Mouse (Mus musculus) ES-E14 (cell line): ENCODE results near the gene Psmd3. TPM values are rescaled to one million over a fixed set of nuclear protein-coding genes. Genes with fewer than 3 reads are reported as not detected.

Experiments
- DNase-seq: peaks from one replicate; pipeline ENCODE4 v3.0.0-alpha.2; 2013; ENCODE audit warnings: low read depth, low spot score
- H3K27ac ChIP-seq: 2 replicates; pipeline ENCODE4 v1.5.1; 2012; ENCODE audit warnings: low read depth, mild to moderate bottlenecking, low read length, moderate library complexity, mixed read lengths; ENCODE audit not compliant: poor library complexity, insufficient read depth, severe bottlenecking
- H3K36me3 ChIP-seq: 2 replicates; pipeline ENCODE4 v1.6.1; 2012; ENCODE audit warnings: mild to moderate bottlenecking, low read length, moderate library complexity, mixed read lengths; ENCODE audit not compliant: control insufficient read depth, poor library complexity, insufficient read depth, severe bottlenecking
- H3K4me1 ChIP-seq, 2 experiments: fragments of 150-350 bp in 1 of 2; sonication (generic) in 1 of 2; 2 replicates each; pipeline ENCODE4 v1.6.1; 2012; ENCODE audit warnings: low read length in 2 of 2, mild to moderate bottlenecking in 1 of 2, mixed read lengths in 1 of 2; ENCODE audit not compliant: control insufficient read depth in 2 of 2, insufficient read depth in 2 of 2, poor library complexity in 1 of 2
- H3K4me3 ChIP-seq, 2 experiments: fragments of 150-350 bp in 1 of 2; sonication (generic) in 1 of 2; 2 replicates each; pipeline ENCODE4 v1.5.1; 2012; ENCODE audit warnings: low read length in 2 of 2, low read depth in 1 of 2, mild to moderate bottlenecking in 1 of 2, mixed read lengths in 1 of 2; ENCODE audit not compliant: insufficient read depth in 1 of 2, poor library complexity in 1 of 2, severe bottlenecking in 1 of 2
- H3K9ac ChIP-seq: 2 replicates; pipeline ENCODE4 v1.6.1; 2012; ENCODE audit warnings: low read depth, mild to moderate bottlenecking, low read length, mixed read lengths; ENCODE audit not compliant: poor library complexity, insufficient read depth, severe bottlenecking
- H3K9me3 ChIP-seq: fragments of 150-350 bp; sonication (generic); 2 replicates; pipeline ENCODE4 v1.6.1; 2012; ENCODE audit warnings: low read depth, mild to moderate bottlenecking, low read length; ENCODE audit not compliant: control insufficient read depth, insufficient read depth
- CHD2 ChIP-seq: IDR thresholded peaks from 2 replicates; pipeline ENCODE4 v1.6.1; 2014; ENCODE audit warnings: mild to moderate bottlenecking, low read depth, low read length, inconsistent platforms
- HCFC1 ChIP-seq: IDR thresholded peaks from 2 replicates; pipeline ENCODE4 v1.6.1; 2012; ENCODE audit warnings: low read length, inconsistent platforms, borderline replicate concordance; ENCODE audit not compliant: insufficient read depth
- MAFK ChIP-seq: IDR thresholded peaks from 2 replicates; pipeline ENCODE4 v1.6.1; 2014; ENCODE audit warnings: mild to moderate bottlenecking, low read depth, low read length, inconsistent platforms; ENCODE audit not compliant: insufficient read depth
- ZC3H11A ChIP-seq: IDR thresholded peaks from 2 replicates; pipeline ENCODE4 v1.6.1; 2012; ENCODE audit warnings: low read depth, mild to moderate bottlenecking, inconsistent platforms, low read length, borderline replicate concordance
- ZNF384 ChIP-seq: IDR thresholded peaks from 2 replicates; pipeline ENCODE4 v1.6.1; 2012; ENCODE audit warnings: low read depth, low read length, inconsistent platforms
- in situ Hi-C, 2 experiments: fragments of 600-800 bp; cut with MboI; formaldehyde crosslinking; loops; one replicate each; pipeline ENCODE4 v1.15.1; 2025; ENCODE audit warnings: low sequenced_read_pairs in 2 of 2, inconsistent platforms in 1 of 2; ENCODE audit not compliant: unreplicated experiment in 2 of 2
- total RNA-seq: library from RNA; depleted of rRNA; stranded (reverse); fragments of 300-350 nt; gene quantifications from 2 replicates; pipeline ENCODE4 v1.2.3, GENCODE M21; 2012; rRNA removed

Gene Psmd3
- total RNA-seq, 1 experiment = 408 TPM

- H3K27ac ChIP-seq = no peak overlapping the region
- no peak for DNase-seq
- TF ChIP-seq MAFK (no peak), HCFC1 (no peak), ZC3H11A (no peak), ZNF384 (no peak), CHD2 (no peak)
- peaks cover 22 to 62% of the 10 kb centered on the region in 2 experiments for H3K4me1 ChIP-seq
- no peak overlapping the region for H3K9ac ChIP-seq
- H3K9me3 ChIP-seq = no peaks in the 10 kb centered on the region
- in situ Hi-C loops = no loop called here
- H3K4me3 ChIP-seq = no peak overlapping the region
- H3K36me3 ChIP-seq = no peaks in the 10 kb centered on the region
These were observed 61.4 kb downstream of the Psmd3 start for GRCm38 (mm10) chr11:98743655-98744345.

- in situ Hi-C loops = no loop called here
- DNase-seq = no peak
- Histone ChIP-seq H3K9me3 (no peaks in the 10 kb centered on the region), H3K4me3 (no peak overlapping the region), H3K36me3 (no peaks in the 10 kb centered on the region), H3K27ac (no peak overlapping the region), H3K4me1 (peaks cover 20 to 63% of the 10 kb centered on the region in 2 experiments), H3K9ac (no peak overlapping the region)
- no peak for TF ChIP-seq MAFK
- TF ChIP-seq ZC3H11A = no peak
- no peak for TF ChIP-seq CHD2
- TF ChIP-seq ZNF384 = no peak
- no peak for TF ChIP-seq HCFC1
These were observed 62.2 kb downstream of the Psmd3 start for GRCm38 (mm10) chr11:98744456-98745019.

Other genes starting within 250 kb of the Psmd3 start
- 34.6 and 52.5 TPM in 2 replicates for gene Mien1, start 243.6 kb upstream of the Psmd3 start, total RNA-seq
- gene Grb7, start 236.2 kb upstream of the Psmd3 start, total RNA-seq = 12.1 and 18.9 TPM in 2 replicates
- gene Ikzf3, start 136.5 kb upstream of the Psmd3 start, total RNA-seq = 0.16 and 0.58 TPM in 2 replicates
- gene Zpbp2, start 131.5 kb upstream of the Psmd3 start, total RNA-seq = 0.22 and 0.63 TPM in 2 replicates
- 45.4 and 55.3 TPM in 2 replicates for gene Ormdl3, start 95.2 kb upstream of the Psmd3 start, total RNA-seq
- gene Lrrc3c, start 84.3 kb upstream of the Psmd3 start, total RNA-seq = not detected in 2 replicates
- gene Gm12355, start 56.9 kb upstream of the Psmd3 start, total RNA-seq = 2.2 and 2.9 TPM in 2 replicates
- gene Gsdma3, start 56.2 kb upstream of the Psmd3 start, total RNA-seq = not detected in 2 replicates
- not detected in 2 replicates for gene Gsdma2, start 35.8 kb upstream of the Psmd3 start, total RNA-seq
- 0.16 and 0.40 TPM in 2 replicates for gene Gsdma, start 18.2 kb upstream of the Psmd3 start, total RNA-seq
- gene Csf3, start 18.7 kb downstream of the Psmd3 start, total RNA-seq = 0.18 TPM in 1 of 2 replicates, not detected in the other
- gene Med24, start 46.9 kb downstream of the Psmd3 start, total RNA-seq = 53.5 and 75.7 TPM in 2 replicates
- gene Thra, start 58.1 kb downstream of the Psmd3 start, total RNA-seq = 7.7 and 9.0 TPM in 2 replicates
- gene Nr1d1, start 92.8 kb downstream of the Psmd3 start, total RNA-seq = 2.9 and 3.3 TPM in 2 replicates
- gene Msl1, start 113.0 kb downstream of the Psmd3 start, total RNA-seq = 18.3 and 27.1 TPM in 2 replicates
- gene Casc3, start 122.4 kb downstream of the Psmd3 start, total RNA-seq = 11.7 and 14.6 TPM in 2 replicates
- 0.98 and 1.4 TPM in 2 replicates for gene Rapgefl1, start 154.2 kb downstream of the Psmd3 start, total RNA-seq
- gene Wipf2, start 181.1 kb downstream of the Psmd3 start, total RNA-seq = 4.7 and 5.8 TPM in 2 replicates
- 32.7 and 51.3 TPM in 2 replicates for gene Cdc6, start 225.2 kb downstream of the Psmd3 start, total RNA-seq
- gene Rara, start 245.3 kb downstream of the Psmd3 start, total RNA-seq = 25.8 and 30.1 TPM in 2 replicates